Mouse (Mus musculus) limb, embryonic 12.5 days (tissue): ENCODE data around the gene Hmgcs2. TPM values are rescaled to one million over a fixed set of nuclear protein-coding genes. Genes with fewer than 3 reads are reported as not detected.

Experiments used
- ATAC-seq: fragments of 200-750 bp; cut with Nextera tagmentation; 2 replicates; pipeline ENCODE4 v1.8.0; 2017; ENCODE audit warnings: low read depth, moderate TSS enrichment; ENCODE audit not compliant: insufficient number of reproducible peaks, insufficient read depth, low FRiP score, low TSS enrichment
- H3K27ac ChIP-seq: fragments of 300-500 bp; sonication (generic); 2 replicates; pipeline ENCODE4 v1.5.1; 2016; ENCODE audit warnings: mild to moderate bottlenecking, moderate library complexity
- H3K27me3 ChIP-seq: fragments of 300-500 bp; sonication (generic); 2 replicates; pipeline ENCODE4 v1.6.1; 2016; ENCODE audit warnings: mild to moderate bottlenecking, moderate library complexity
- H3K36me3 ChIP-seq: fragments of 300-500 bp; sonication (generic); 2 replicates; pipeline ENCODE4 v1.6.1; 2016; ENCODE audit warnings: mild to moderate bottlenecking, moderate library complexity
- H3K4me1 ChIP-seq: fragments of 300-500 bp; sonication (generic); replicated peaks from 2 replicates; pipeline ENCODE4 v1.6.1; 2016
- H3K4me2 ChIP-seq: fragments of 300-500 bp; sonication (generic); 2 replicates; pipeline ENCODE4 v1.6.1; 2016; ENCODE audit warnings: mild to moderate bottlenecking, moderate library complexity
- H3K4me3 ChIP-seq: fragments of 300-500 bp; sonication (generic); replicated peaks from 2 replicates; pipeline ENCODE4 v1.5.1; 2016; ENCODE audit warnings: mild to moderate bottlenecking
- H3K9ac ChIP-seq: fragments of 300-500 bp; sonication (generic); replicated peaks from 2 replicates; pipeline ENCODE4 v1.6.1; 2016; ENCODE audit warnings: mild to moderate bottlenecking, moderate library complexity
- H3K9me3 ChIP-seq: fragments of 300-500 bp; sonication (generic); 2 replicates; pipeline ENCODE4 v1.6.1; 2016; ENCODE audit warnings: mild to moderate bottlenecking, moderate library complexity
- WGBS: fragments of 180-500 bp; shearing (Covaris S2); methylation state at CpG from one replicate; pipeline ENCODE4 v1.1.7; 2016; 5-methylcytosine and 5-hydroxymethylcytosine counted together
- polyA plus RNA-seq: library from polyadenylated mRNA; unstranded; fragments of >200 nt; fragmentation: Nextera tagmentation; extraction: Ambion mirVana; gene quantifications from 2 replicates; pipeline ENCODE4 v1.2.1, GENCODE M21; 2016

The Hmgcs2 gene
- polyA plus RNA-seq = 2.9 and 3.0 TPM in 2 replicates

- Histone ChIP-seq H3K9ac (no peak within 1 kb of the TSS), H3K4me3 (no peak within 1 kb of the TSS), H3K27ac (0 out of 2 replicates have a peak within 1 kb of the TSS, but pooled peaks have one; percentile 23), H3K27me3 (no peaks in the 10 kb centered on the region; the same call in 1 of the 2 replicates), H3K36me3 (no peaks in the 10 kb centered on the region), H3K4me2 (peak within 1 kb of the TSS; percentile 33), H3K9me3 (no peaks in the 10 kb centered on the region), H3K4me1 (peaks cover 20% of the 10 kb centered on the region)
- 59% methylated on average over 14 of the region's 14 CpGs for WGBS
- peak; percentile 29; the same call in 1 of the 2 replicates for ATAC-seq
Measured at GRCm38 (mm10) chr3:98280204-98280932, at the start of gene Hmgcs2. TSS of gene Hmgcs2 (plus strand) at chr3:98280435.

- Histone ChIP-seq H3K27ac (no peak overlapping the region), H3K4me2 (no peak overlapping the region), H3K9ac (no peak overlapping the region), H3K36me3 (no peaks in the 10 kb centered on the region), H3K9me3 (no peaks in the 10 kb centered on the region), H3K27me3 (no peaks in the 10 kb centered on the region; the same call in 1 of the 2 replicates), H3K4me1 (0 out of 2 replicates have a peak, but pooled peaks cover 3% of the 10 kb centered on the region), H3K4me3 (no peak overlapping the region)
- no peak for ATAC-seq
Measured at GRCm38 (mm10) chr3:98233504-98233903, 46.7 kb upstream of the Hmgcs2 start.

DNA sequence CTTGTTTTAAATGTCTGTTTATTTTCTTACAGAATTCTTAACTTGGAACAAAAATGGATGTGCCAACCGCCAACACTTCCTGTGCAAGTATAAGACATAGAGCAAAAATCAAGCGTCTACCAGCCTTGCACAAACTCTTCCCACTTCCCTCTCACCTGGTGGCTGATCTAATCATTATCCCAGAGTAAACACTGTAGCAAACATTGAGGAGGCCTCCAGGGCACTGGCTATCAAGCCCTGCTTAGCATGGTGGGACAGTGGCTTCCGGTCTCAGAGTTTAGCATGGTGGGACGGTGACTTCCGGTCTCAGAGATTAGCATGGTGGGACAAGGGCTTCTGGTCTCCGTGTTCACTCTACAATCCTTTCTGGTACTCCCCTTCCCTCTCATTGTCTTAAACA, 44.0 kb upstream of the Hmgcs2 start:
- H3K4me3 ChIP-seq = no peak overlapping the region
- no peaks in the 10 kb centered on the region for H3K27me3 ChIP-seq
- H3K4me2 ChIP-seq = no peak overlapping the region
- no peak overlapping the region for H3K9ac ChIP-seq
- no peaks in the 10 kb centered on the region for H3K9me3 ChIP-seq
- H3K4me1 ChIP-seq = 0 out of 2 replicates have a peak, but pooled peaks cover 3% of the 10 kb centered on the region
- no peak overlapping the region for H3K27ac ChIP-seq
- H3K36me3 ChIP-seq = no peaks in the 10 kb centered on the region
- ATAC-seq = no peak
- WGBS = 85% methylated on average over 6 of the region's 6 CpGs

- no peak for ATAC-seq
- no peak overlapping the region for H3K4me2 ChIP-seq
Measured at GRCm38 (mm10) chr3:98237240-98237639, 43.0 kb upstream of the Hmgcs2 start.

GRCm38 (mm10) chr3:98238150-98238549, 42.1 kb upstream of the Hmgcs2 start:
- Histone ChIP-seq H3K9me3 (no peaks in the 10 kb centered on the region), H3K4me2 (no peak overlapping the region), H3K27me3 (no peaks in the 10 kb centered on the region), H3K36me3 (no peaks in the 10 kb centered on the region), H3K9ac (no peak overlapping the region), H3K4me3 (no peak overlapping the region), H3K27ac (no peak overlapping the region), H3K4me1 (0 out of 2 replicates have a peak, but pooled peaks cover 3% of the 10 kb centered on the region)
- no peak for ATAC-seq
- WGBS = 84% methylated on average over 3 of the region's 3 CpGs

More at GRCm38 (mm10) chr3:98237240-98237639, 43.0 kb upstream of the Hmgcs2 start:
- 59% methylated on average over 5 of the region's 5 CpGs for WGBS
- Histone ChIP-seq H3K4me1 (0 out of 2 replicates have a peak, but pooled peaks cover 3% of the 10 kb centered on the region), H3K9ac (no peak overlapping the region), H3K4me3 (no peak overlapping the region), H3K9me3 (no peaks in the 10 kb centered on the region), H3K27me3 (no peaks in the 10 kb centered on the region), H3K36me3 (no peaks in the 10 kb centered on the region), H3K27ac (no peak overlapping the region)

- no peaks in the 10 kb centered on the region for H3K9me3 ChIP-seq
- no peak overlapping the region for H3K27ac ChIP-seq
- H3K4me3 ChIP-seq = no peak overlapping the region
- H3K4me1 ChIP-seq = peaks cover 8% of the 10 kb centered on the region; the same call in 1 of the 2 replicates
- no peak overlapping the region for H3K4me2 ChIP-seq
- H3K9ac ChIP-seq = no peak overlapping the region
- no peaks in the 10 kb centered on the region for H3K27me3 ChIP-seq
- no peaks in the 10 kb centered on the region for H3K36me3 ChIP-seq
- no peak for ATAC-seq
- WGBS = 75% methylated on average over 3 of the region's 3 CpGs
Measured at GRCm38 (mm10) chr3:98242051-98242450, 38.2 kb upstream of the Hmgcs2 start.

DNA sequence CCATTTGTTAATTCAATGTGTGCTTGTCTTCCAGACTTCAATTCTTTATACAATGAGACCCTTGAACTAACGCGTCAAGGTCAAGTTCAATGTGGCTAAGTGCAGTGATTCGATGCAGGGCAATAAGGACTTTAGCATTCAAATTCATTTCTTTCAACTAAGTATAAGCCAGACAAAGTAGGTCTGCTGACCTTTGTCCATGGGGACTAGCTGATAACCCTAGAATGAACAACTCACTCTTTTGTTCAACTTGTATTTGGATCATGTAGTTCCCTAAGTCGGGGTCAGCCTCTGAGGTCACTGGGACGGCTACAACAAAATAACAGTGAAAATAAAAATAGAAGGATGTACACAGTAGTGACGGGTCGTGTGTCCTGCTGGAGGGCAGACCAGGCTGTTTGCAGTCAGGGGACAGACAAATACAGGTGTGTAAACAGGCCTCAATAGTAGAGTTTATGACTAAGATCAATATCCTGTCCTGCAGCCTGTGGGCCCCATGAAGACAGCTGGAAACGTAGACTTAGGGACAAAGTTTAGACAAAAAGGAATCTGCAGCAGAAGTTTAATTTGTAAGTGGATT, 37.7 kb upstream of the Hmgcs2 start:
- peaks cover 6% of the 10 kb centered on the region; the same call in 1 of the 2 replicates for H3K4me1 ChIP-seq
- H3K9me3 ChIP-seq = no peaks in the 10 kb centered on the region
- no peak overlapping the region for H3K4me3 ChIP-seq
- no peak overlapping the region for H3K4me2 ChIP-seq
- no peak for ATAC-seq
- H3K36me3 ChIP-seq = no peaks in the 10 kb centered on the region
- no peaks in the 10 kb centered on the region for H3K27me3 ChIP-seq
- H3K27ac ChIP-seq = no peak overlapping the region
- no peak overlapping the region for H3K9ac ChIP-seq
- 80% methylated on average over 8 of the region's 8 CpGs for WGBS

DNA sequence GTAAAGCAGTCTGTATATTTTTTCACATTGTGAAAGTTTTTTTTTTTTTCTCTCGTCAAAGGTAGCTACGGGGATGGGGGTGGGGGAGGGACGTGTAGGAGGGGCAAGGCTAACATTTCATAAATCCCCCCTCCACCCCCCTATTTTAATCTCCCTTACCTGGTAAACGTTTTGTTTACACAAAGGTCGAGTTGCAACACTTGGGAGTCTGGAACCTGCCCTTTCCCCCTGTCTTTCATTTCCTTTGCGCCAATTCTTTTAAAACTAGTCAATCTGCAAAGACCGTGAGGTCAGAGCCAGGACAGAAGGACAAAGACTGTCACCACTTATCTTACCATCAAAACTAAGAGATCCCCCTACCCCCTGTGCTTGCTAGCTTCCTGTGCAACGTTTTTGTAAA, 34.3 kb upstream of the Hmgcs2 start:
- Histone ChIP-seq H3K4me3 (no peak overlapping the region), H3K9me3 (no peaks in the 10 kb centered on the region), H3K4me1 (peaks cover 6% of the 10 kb centered on the region; the same call in 1 of the 2 replicates), H3K4me2 (no peak overlapping the region), H3K36me3 (no peaks in the 10 kb centered on the region), H3K27ac (no peak overlapping the region), H3K27me3 (no peaks in the 10 kb centered on the region), H3K9ac (no peak overlapping the region)
- ATAC-seq = no peak
- 35% methylated on average over 8 of the region's 8 CpGs for WGBS

GRCm38 (mm10) chr3:98246985-98247751, 33.1 kb upstream of the Hmgcs2 start:
- 62% methylated on average over 7 of the region's 7 CpGs for WGBS
- no peaks in the 10 kb centered on the region for H3K27me3 ChIP-seq
- H3K4me3 ChIP-seq = no peak overlapping the region
- H3K4me2 ChIP-seq = no peak overlapping the region
- H3K9me3 ChIP-seq = no peaks in the 10 kb centered on the region; the same call in 1 of the 2 replicates
- no peak for ATAC-seq
- no peak overlapping the region for H3K9ac ChIP-seq
- H3K36me3 ChIP-seq = no peaks in the 10 kb centered on the region
- no peak overlapping the region for H3K27ac ChIP-seq
- peaks cover 6% of the 10 kb centered on the region; the same call in 1 of the 2 replicates for H3K4me1 ChIP-seq

DNA sequence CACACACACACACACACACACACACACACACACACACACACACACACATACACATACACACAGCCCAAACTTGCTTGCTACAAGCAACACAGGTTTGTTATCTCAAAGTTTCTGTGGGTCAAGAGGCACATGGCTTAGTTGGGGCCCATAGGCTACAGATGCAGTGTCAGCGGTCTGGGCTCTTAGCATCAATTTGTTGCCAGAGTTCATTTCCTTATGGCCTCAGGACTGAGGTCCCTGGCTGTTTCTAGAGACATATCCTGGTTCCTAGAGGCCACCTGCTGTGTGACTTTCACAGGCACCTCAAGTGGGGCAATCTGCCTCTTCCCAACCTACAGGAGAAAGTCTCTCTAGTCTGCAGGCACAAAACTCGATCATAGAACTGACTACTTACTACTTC, 30.9 kb upstream of the Hmgcs2 start:
- Histone ChIP-seq H3K4me1 (peaks cover 6% of the 10 kb centered on the region; the same call in 1 of the 2 replicates), H3K36me3 (no peaks in the 10 kb centered on the region), H3K9ac (no peak overlapping the region), H3K4me2 (no peak overlapping the region), H3K4me3 (no peak overlapping the region), H3K27ac (no peak overlapping the region), H3K27me3 (no peaks in the 10 kb centered on the region), H3K9me3 (peaks cover 16% of the 10 kb centered on the region; the same call in 1 of the 2 replicates)
- no peak for ATAC-seq
- 71% methylated on average over 2 of the region's 2 CpGs for WGBS
